Mouse (Mus musculus) sigmoid colon, adult 10 weeks (tissue): ENCODE results near the gene Slc25a10. TPM values are rescaled to one million over a fixed set of nuclear protein-coding genes. Genes with fewer than 3 reads are reported as not detected.

Experiments
- polyA plus RNA-seq: library from polyadenylated mRNA; stranded (reverse); fragments of 350-450 nt; fragmentation: Illumina TruSeq; extraction: RNeasy Lipid Tissue Mini Kit (QIAGEN cat#74804); gene quantifications from one replicate; pipeline ENCODE4 v1.2.3, GENCODE M21; 2014; ENCODE audit warnings: low read depth, low replicate concordance

The Slc25a10 gene
- 1.6 TPM for polyA plus RNA-seq

DNA sequence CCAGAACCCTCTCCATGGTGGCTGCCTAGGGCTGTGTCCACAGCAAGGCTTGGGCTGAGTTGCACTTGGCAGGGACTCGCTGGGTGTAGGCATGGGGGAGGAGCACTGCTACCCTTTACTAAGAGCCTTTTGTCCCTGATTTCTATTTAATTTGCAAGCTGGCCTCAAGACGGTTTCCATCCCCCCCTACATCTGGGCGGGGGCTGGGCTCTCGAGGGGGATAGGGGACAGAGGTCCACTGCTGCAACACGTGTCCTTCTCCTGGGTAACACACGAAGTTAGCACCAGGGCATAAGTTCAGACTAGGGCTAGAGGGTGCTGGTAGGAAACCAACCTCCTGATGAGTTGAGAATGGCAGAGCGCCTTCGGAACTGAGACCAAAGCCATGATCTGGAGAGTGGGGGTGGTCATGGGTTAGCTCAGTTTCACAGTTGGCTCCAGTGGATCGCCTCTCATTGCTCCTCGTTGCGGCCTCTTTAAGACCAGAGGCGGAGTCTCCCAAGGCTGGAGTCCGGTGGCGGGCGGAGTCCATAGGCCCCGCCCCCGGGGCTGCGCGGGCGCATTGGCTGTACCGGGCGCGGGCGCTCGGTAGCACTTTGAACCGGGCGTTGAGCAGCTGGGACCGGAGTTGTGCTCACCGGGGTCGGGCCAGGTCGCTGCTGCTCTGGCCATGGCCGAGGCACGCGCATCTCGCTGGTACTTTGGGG, at the start of gene Slc25a10:
Gene Slc25a10, plus strand, starts transcription at position 524 of the 707 bp plus-strand sequence.

DNA sequence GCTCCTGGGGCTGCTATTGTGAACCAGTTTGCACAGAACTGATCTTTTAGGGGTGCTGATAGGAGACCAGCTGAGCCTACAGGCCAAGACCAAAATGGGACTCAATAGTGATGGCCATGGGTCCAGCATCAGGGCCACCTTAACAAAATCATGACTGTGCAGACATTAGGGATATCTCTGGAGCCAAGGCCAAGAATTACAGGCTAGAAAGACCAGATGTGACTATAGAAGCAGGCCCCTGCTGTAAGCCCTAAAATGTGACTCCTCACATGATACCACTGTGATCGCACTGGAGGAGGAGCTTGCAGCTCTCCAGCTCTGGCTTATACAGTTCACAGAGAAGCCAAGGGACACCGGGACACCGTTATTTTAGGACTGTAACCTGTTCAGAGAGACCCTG, 49.3 kb upstream of the Slc25a10 start, which contains the start of gene Tspan10:
Gene Tspan10, plus strand, starts transcription at position 301 of the 400 bp plus-strand sequence.

DNA sequence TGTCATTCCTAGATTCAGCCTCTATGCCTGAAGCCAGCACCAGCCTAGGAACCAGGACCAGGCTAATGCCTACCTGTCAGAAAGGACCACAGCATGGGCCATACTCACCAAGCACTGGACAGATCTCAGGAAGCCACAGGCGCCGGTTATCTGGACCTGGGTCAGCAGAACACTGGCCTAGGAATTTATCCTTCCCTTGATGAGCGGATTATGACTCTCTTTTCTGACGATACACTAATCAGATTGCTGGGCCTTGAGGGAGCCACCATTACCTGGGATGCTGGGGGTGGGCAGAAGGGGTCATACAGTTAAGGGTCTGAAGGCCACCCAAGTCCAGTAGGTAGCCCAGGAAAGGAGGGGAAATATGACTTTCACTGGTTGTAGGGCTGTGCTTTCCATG, 38.3 kb upstream of the Slc25a10 start, which contains the start of gene Pde6g:
Gene Pde6g, minus strand, starts transcription at position 195 of the 400 bp plus-strand sequence.

DNA sequence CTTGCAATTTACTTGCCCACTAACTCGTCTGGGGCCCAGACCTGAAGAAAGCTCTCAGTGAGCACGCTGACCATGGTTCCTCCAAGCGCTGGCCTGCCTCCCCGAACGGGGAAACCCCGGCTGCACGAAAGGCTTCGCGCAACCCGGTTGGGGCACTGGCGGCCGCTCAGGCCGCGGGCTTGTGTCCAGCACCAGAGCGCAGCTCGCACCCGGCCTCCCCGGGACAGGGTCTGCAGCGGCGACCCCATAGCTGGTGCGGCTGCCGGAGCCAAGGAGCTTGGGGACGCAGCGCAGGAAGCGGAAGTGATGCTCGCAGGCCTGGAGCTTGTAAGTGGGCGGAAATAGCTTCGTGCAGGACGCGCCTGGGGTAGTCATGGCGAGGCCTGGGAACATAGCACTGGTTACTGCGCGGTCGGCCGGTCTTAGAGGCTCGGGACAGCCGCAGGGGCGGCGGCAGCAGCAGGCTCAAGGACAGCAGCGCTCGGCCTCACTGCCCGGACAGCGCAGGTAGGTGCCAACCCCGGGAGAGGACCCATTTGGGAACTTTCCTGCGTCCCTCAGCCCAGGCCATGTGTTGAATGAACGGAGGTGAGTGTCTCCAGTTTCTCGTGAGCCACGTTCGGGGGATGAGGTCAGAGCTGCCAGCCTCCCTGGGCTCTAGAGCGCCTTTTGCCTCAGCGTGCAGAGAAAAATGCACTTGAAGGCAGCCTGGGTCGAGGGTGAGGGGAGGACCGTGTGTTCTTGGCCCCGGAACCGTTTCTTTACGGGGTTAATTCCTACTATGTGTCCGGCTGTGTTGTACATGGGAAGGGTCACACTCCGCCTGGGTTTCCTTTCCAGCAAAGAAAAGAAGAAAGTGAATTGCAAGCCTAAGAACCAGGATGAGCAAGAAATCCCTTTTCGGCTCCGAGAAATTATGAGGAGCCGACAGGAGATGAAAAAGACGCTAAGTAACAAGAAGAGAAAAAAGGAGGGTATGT, 33.6 kb upstream of the Slc25a10 start, which contains the start of the genes Oxld1 and Ccdc137:
Gene Oxld1, minus strand, starts transcription at position 297 of the 980 bp plus-strand sequence.
Gene Ccdc137, plus strand, starts transcription at position 344 of the 980 bp plus-strand sequence.

DNA sequence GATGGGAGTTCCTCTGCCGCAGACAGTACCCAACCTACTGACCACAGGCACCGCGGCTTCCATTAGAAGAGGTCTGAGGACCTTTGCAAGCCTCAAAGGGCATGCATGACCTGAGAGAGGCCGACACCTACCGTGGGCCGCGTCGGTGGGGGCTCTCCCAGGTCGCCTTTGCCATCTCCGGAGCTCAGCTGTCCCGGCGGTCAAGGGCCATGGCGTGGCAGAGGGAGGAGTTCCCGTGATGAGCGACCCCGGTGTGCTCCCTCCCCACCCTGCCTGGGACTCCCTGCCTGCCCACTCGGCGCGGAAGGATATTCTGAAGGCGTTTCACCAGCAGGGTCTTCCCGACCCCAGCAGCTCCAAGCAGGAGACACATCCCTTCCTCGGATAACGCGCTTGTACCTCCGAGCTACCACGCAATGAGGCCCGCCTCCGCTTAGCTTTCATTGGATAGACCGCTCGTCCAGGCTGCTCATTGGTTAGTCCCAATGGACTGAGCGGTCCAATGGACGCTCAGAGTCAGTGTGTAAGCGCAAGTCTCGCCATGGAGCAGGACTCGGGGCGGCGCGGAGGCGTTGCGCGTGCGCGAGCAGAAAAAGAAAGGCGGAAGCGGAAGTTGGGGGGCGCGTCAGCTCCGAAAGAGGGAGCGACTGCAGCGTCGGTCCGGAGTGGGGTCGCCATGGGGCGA, 24.4 kb upstream of the Slc25a10 start, which contains the start of gene Arl16:
Gene Arl16, minus strand, starts transcription at position 557 of the 685 bp plus-strand sequence.

DNA sequence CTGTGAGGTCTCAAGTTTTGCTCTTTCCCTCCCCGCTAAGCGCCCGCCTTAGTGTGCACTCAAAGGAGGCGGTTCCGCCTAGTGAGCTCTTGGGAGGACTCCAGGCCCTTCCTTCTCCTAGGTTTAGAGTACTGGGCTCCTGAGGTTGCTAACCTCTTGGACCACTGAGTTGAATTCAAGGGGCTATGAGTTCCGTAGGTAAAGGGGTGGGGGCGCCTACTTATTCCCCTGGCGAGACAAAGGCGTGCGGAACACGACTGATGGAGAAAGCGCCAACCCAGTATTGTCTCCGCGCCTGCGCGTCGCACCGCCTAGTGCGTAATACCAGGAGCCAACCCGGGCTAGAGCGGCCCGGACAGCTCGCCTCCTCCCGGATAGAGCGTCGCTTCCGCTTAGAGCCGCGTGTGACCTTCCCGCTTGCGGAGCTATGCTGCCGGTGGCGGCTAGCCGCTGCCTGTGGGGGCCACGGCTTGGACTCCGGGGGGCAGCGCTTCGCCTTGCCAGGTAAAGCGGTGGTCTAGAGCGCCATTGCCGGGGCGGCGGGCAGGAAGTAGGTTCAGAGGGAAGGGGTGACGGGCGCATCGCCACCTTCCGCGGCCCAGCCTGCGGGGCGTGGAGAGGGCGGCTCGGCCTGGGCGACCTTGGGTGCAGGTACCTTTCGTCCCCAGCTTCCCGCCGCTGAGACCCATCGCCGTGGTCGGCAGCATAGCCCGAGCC, 7.2 kb upstream of the Slc25a10 start, which contains the start of gene Mrpl12:
Gene Mrpl12, plus strand, starts transcription at position 349 of the 717 bp plus-strand sequence.

DNA sequence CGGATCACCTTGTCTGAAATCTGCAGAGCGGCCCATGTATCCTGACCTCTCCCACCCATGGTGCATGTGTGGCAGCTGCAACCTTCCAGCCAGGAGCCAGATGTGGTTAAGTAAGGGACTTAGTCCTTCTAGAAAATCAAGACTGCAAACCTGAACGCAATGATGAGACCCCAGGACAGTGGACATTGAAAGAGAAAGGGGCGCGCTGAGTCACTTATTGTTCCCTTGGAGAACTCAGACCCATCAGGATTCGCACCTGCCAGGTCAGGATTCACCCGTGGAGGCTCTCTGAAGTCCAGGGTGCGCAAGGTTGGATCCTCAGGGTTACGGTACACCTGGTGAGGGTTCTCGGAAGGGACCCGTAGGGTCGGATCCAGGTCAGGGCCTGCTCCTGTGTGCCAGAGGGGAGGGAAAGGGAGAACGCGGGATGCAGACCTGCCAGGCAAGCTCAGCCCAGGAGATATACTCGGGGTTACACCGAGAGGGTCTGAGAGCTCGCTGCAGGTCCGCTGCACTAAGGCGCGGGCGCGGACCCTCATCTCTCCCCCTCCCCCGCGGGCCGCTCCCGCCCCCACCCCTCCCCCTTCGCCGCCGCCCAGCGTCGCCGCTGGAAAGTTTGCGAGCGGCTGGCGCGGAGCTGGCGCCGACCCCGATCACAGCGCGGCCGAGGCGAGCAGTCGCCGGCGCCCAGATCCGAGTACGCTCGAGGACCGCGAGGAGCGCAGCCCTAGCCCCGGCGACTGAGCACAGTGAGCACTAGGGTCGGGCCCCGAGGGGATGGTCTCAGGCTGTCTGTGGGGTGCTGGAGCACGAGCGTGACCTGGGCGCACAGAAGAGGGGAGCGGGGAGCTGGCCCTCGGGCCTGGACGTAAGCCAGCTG, 38.7 kb downstream of the Slc25a10 start, which contains the start of gene Gcgr:
Gene Gcgr, plus strand, starts transcription at position 615 of the 880 bp plus-strand sequence.

Other genes starting within 250 kb of the Slc25a10 start
- gene Actg1, start 143.3 kb upstream of the Slc25a10 start, polyA plus RNA-seq: 1,187 TPM
- not detected for gene Fscn2, start 130.3 kb upstream of the Slc25a10 start, polyA plus RNA-seq
- gene Faap100, start 113.1 kb upstream of the Slc25a10 start, polyA plus RNA-seq: not detected
- gene Nploc4, start 54.1 kb upstream of the Slc25a10 start, polyA plus RNA-seq: 13.2 TPM
- not detected for gene Tspan10, start 49.2 kb upstream of the Slc25a10 start, polyA plus RNA-seq
- gene Pde6g, start 38.3 kb upstream of the Slc25a10 start, polyA plus RNA-seq: not detected
- gene Oxld1, start 33.8 kb upstream of the Slc25a10 start, polyA plus RNA-seq: 0.63 TPM
- 12.7 TPM for gene Ccdc137, start 33.7 kb upstream of the Slc25a10 start, polyA plus RNA-seq
- gene Arl16, start 24.2 kb upstream of the Slc25a10 start, polyA plus RNA-seq: 10.9 TPM
- 4.1 TPM for gene Mrpl12, start 7.2 kb upstream of the Slc25a10 start, polyA plus RNA-seq
- not detected for gene Gcgr, start 38.9 kb downstream of the Slc25a10 start, polyA plus RNA-seq
- not detected for gene Mcrip1, start 57.9 kb downstream of the Slc25a10 start, polyA plus RNA-seq
- gene Ppp1r27, start 59.3 kb downstream of the Slc25a10 start, polyA plus RNA-seq: not detected
- gene P4hb, start 81.4 kb downstream of the Slc25a10 start, polyA plus RNA-seq: 172 TPM
- gene Arhgdia, start 89.8 kb downstream of the Slc25a10 start, polyA plus RNA-seq: 30.1 TPM
- 24.4 TPM for gene Alyref, start 106.5 kb downstream of the Slc25a10 start, polyA plus RNA-seq
- gene Anapc11, start 106.6 kb downstream of the Slc25a10 start, polyA plus RNA-seq: 13.5 TPM
- not detected for gene Npb, start 116.6 kb downstream of the Slc25a10 start, polyA plus RNA-seq
- 14.6 TPM for gene Pcyt2, start 126.1 kb downstream of the Slc25a10 start, polyA plus RNA-seq
- gene Sirt7, start 133.4 kb downstream of the Slc25a10 start, polyA plus RNA-seq: 13.4 TPM
- gene Mafg, start 141.8 kb downstream of the Slc25a10 start, polyA plus RNA-seq: 13.6 TPM
- 5.8 TPM for gene Pycr1, start 151.9 kb downstream of the Slc25a10 start, polyA plus RNA-seq
- not detected for gene Myadml2, start 156.3 kb downstream of the Slc25a10 start, polyA plus RNA-seq
- gene Notum, start 169.3 kb downstream of the Slc25a10 start, polyA plus RNA-seq: not detected
- 2.6 TPM for gene Aspscr1, start 181.1 kb downstream of the Slc25a10 start, polyA plus RNA-seq
- gene Cenpx, start 221.9 kb downstream of the Slc25a10 start, polyA plus RNA-seq: 1.8 TPM
- 0.66 TPM for gene Lrrc45, start 222.1 kb downstream of the Slc25a10 start, polyA plus RNA-seq
- gene Rac3, start 229.6 kb downstream of the Slc25a10 start, polyA plus RNA-seq: not detected
- gene Dcxr, start 235.4 kb downstream of the Slc25a10 start, polyA plus RNA-seq: 0.76 TPM
- 1.1 TPM for gene Cbr2, start 240.3 kb downstream of the Slc25a10 start, polyA plus RNA-seq